Mouse (Mus musculus) brain, embryonic 14.5 days (tissue): Measurements from ENCODE around the gene Sdk1.

Experiments
- CTCF ChIP-seq: fragments of 200-500 bp; IDR thresholded peaks from 2 replicates; pipeline ENCODE4 v1.5.1; 2012; ENCODE audit warnings: inconsistent platforms, mild to moderate bottlenecking, moderate library complexity, borderline replicate concordance; ENCODE audit not compliant: insufficient read depth, insufficient read length; ENCODE audit errors: extremely low read depth
- POLR2A ChIP-seq: fragments of 200-500 bp; IDR thresholded peaks from 2 replicates; pipeline ENCODE4 v1.6.1; 2012; ENCODE audit warnings: mild to moderate bottlenecking, inconsistent platforms, borderline replicate concordance; ENCODE audit not compliant: poor library complexity, insufficient read depth, insufficient read length, severe bottlenecking; ENCODE audit errors: extremely low read depth

DNA sequence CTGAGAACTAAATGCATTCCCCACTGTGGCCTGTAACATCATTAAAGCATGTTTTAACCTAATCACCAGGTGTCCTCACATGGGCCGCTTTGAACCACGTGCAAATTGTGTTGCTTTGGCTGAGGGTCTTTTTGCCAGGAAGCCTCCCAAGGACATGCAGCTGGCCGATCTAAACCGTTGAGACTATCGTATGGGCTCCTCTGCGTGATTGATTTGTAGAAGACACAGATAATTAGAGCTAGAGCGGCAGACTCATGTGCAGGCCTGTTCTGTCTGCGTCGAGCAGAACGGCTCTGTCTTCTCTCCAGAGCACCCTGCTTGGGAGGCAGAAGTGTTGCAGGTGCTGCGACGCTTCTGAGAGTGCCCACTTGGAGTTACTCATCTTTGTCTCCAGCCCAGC is 453.6 kb downstream of the Sdk1 start:
- no peak for TF ChIP-seq CTCF
- TF ChIP-seq POLR2A, result no peak
